Mouse (Mus musculus) layer of hippocampus, adult 11-12 months (tissue): ENCODE results near the gene Adamts20.

Experiments used
- DNase-seq: peaks from one replicate; pipeline ENCODE4 v3.0.0; 2022; ENCODE audit warnings: low spot score

Gene Adamts20

DNA sequence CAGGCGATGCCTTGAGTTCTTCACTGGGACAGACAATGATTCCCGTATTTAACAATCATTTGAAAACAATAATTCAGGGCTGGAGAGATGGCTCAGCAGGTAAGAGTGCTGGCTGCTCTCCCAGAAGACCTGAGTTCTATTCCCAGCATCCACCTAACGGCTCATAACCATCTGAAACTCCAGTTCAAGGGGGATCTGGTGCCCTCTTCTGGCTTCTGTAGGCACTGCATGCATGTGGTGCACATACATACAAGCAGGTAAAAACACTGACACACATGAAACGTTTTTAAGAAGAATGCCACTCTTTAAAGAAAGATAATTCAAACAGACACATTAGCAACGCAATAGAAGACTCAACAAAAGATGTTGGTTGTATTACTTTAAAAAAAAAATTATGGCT is 120.9 kb downstream of the Adamts20 start:
- no peak for DNase-seq

DNA sequence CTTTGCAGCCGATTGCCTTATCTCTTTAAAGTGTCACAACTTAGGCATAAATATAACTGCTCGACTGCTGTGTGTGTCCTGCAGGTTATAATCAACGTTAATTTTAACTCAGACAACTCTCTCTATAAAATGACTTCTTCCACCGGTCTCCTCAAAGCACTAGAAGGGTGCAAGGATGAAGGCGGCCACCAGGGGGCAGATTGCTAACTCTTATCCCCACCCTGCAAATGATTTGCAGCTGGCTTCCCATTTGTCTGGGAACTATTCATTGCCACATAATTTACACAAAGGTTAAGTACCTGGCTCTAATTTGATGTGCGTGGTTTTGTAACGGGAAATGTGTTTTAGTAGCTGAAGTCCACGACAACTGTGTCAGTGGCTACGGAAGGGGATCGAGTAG is 122.9 kb downstream of the Adamts20 start:
- DNase-seq: peak; percentile 88

DNA sequence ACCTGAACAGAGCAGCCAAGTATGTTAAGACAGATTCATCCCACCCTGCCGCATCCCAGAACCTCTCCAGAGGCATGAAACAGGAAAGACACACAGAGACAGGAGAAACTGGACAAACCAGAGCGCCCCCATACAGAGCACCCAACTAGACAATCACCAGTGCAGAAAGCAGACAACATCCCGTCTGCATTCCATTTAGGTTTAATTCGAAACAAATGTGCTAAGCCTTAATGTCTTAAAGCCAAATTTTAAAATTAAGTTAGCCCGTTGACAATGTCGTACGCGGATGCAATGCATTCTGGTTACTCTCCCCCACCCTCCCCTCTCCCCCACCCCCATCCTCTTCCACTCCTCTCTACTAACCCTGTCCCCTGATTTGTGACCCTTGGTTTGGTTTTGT is 126.2 kb downstream of the Adamts20 start:
- DNase-seq: no peak

DNA sequence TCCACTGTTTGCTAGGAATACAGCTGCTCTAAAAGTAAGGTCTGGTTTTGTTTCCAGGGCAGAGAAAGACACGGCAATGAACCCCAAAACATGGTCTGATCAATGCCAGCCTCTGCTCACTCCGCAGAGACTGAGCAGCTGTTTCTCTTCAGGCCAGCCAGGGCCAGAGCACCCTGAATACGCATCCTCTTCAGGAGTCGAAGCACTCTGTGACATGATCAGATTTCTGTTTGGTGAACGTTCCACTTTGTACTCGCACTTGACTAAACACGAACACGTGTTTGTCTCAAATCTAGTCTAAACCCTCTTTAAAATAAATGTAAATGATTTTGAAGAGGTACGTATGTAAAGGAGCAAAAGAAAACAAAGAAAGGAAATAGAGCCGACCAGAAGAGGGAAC is 130.6 kb downstream of the Adamts20 start:
- DNase-seq: no peak

DNA sequence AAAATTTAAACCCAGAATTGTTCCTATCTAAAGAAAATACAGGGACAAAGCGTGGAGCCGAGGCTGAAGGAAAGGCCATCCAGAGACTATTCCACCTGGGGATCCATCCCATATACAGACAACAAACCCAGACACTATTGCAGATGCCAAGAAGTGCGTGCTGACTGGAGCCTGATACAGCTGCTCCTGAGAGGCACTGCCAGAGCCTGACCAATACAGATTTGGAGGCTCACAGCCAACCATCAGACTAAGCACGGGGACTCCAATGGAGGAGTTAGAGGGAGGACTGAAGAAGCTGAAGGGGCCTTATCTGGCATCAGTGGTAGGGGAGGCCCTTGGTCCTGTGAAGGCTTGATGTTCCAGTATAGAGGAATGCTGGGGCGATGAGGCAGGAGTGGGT is 138.6 kb downstream of the Adamts20 start:
- no peak for DNase-seq

DNA sequence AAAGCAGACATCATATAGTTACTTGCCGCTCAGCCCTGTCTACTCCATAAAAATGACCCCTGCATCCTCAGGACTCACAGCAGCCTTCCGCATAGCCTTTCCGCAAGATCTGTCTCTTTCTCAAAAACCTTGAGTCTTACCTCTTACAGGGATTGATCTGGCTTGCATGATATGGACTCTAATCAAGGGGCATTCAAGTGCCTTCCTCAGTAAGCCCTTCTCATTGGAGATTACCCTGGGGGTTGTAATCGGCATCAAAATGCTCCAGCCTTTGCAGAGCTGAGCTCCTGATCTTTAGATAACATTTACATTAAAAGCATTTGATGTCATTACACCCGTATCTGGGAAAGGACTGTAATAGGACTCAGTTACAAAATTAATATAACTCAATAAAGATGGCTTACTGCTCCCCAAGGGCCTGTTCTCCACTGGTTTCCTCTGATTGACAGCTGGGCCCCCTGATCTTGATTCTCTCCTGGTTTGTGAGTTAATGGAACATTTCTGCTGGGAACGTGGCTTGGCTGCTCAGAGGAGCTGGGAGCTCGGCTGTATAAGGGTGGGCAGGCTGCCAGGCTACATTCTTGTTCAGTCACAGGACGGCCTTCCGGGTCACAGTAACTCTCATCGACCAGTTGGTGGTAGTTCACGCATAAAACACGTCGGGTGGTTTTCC is 139.6 kb downstream of the Adamts20 start:
- DNase-seq: peak; percentile 15

DNA sequence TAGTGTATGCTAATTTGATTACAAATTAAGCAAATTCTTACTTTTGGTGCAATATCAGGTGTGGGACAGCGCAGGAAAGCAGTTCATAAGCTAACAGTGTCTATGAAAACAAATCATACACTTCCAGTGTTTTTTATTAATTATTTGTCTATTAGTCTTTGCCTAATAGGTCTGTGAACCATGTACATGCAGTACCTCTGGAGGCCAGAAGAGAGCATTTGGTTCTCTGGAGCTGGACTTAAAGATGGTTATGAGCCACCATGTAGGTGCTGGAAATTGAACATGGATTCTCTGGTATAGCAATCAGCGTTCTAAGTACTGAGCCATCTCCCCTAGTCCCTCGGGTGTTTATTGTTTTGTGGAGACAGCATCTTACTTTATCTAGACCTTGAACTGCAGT is 149.0 kb downstream of the Adamts20 start:
- DNase-seq: no peak

DNA sequence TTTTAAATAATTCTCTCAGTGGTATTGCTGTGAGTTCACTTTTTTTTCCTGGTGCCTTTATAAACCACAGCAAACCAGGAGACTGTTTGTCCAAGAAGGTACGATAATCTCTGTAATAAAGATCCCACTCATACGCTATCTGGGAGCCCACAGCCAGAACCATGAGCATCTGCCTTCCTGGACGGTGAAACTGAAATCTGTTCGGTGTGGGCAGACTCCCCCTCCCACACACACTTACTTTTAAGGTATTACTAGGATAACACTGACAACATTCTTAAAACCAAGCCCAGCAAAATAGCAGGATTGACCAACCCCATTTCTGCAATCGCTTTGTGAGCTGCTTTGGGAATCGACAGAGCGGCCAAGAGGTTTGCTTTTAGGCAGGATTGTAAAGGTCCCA is 155.5 kb downstream of the Adamts20 start:
- DNase-seq: peak; percentile 15

DNA sequence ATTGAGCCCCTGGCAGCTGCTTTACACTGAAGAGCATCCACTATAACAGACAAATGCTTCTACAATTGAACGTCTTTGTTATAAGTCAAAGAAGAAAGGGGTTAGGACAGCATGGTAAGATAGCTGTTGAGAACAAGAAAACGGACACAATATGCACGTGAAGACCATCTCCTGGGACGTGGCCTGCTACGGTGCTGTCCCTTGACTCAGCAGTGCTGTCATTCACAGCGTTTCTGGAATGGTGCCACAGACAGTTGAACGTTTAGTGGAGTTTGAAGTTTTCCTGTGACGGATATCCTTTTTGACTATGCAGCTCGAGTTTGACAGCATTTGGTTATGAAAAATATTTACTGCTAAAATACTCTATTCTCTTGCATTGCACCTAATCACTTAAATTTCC is 157.3 kb downstream of the Adamts20 start:
- no peak for DNase-seq

DNA sequence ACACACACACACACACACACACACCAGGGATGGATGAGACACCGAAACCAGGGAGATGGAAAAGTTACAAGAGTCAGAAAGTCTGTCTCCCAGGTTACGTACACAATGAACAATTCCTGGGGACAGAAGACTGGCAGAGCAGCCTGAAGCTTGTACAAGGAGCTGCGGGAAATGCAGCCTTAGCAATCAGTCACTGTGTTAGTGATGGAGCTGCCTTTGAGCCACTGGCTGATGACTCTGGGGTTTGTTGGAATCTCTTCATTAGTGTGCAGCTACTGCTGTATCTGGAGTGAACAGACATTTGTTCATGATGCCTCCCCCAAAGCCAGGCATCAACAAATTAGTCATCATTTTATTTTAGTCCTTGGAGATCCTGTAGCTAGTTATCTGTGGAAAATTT is 162.1 kb downstream of the Adamts20 start:
- DNase-seq: peak; percentile 35

DNA sequence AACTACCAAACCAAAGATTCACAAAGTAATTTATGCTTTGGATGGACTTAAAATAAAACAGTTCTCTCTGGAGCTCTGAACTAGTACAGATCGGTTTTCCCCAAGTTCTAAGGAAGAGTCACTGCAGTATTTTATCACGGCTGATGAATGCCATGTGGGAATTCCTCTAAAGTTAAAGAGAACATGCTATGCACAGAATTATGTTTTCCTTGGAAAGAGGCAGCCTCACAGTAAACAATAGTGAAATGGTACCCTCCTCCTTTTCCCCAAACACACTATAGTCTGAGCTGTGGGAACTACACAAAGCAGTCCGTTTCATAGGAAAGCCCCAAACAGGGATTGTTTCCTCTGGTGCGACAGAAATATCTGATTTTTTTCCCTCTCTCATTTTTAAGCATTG is 171.1 kb downstream of the Adamts20 start:
- no peak for DNase-seq

DNA sequence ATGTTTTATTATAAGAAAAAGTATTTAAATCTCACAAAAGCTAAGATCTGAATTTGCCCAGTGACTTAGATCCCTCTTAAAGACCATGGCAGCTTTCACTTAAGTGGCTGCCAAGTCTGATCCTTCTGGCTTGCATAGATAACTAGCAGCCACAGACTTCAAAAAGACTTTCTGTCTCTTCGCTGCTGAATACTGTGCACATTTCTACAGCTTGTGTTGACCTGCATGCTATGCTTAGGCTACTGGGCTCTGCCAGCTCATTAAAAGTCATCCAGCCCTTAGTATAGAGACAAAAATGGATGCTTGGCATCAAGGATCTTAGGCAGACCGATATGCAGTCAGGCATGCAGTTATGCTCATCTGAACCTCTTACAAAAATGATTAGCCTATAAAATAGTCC is 177.2 kb downstream of the Adamts20 start:
- DNase-seq: no peak

DNA sequence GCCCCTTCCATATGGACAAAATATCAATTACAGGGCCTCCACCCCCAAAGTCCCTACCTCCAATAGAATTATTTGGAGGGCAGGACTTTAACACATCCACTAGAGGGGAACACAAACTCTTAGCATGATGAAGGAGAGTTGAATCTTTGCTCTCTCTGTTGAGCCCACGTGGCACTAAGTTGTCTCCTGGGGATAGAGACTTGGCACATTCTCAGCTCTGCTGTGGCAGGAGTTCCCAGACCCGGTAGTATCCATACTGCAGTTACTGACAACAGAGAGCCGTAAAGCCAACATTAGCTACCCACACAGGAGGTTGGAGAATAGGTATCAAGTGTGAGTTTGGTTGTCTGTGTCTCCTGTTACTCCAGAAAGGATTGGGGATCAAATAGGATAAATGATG is 177.7 kb downstream of the Adamts20 start:
- no peak for DNase-seq

DNA sequence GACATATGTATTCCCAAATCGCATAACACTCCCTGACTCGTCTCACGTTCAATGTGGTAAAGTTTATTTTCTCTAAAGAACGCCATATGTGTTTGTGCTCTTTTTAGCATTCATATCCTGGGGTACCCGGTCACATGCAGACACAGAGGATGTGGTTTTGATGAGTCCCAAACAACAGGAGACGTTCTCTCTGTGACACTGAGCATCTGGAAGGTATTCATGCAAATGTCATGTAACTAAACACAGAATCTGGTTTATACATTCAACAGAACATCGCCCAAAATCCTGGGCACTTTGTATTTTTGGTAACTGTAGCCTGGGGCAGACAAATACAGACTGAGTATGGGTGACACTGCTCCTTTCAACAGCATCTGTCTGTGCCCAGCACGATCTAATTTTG is 188.8 kb downstream of the Adamts20 start:
- no peak for DNase-seq

DNA sequence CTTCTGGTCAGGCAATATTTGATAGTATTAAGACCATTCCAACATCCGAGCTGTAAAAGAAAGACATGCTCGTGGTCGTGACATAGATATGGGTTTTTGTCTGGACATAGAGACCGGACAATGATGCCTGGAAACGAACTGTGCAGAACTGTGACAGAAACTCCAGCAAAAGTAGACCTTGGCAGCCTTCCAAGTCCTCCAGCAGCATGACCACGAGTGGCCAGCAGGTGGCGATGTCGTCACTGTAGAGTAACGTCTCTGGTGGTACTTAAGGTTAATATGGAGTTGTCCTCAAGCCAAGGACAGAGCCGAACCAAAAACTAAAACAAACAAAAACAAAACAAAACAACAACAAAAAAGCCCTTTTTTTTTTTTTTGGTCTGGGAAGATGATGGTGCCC is 199.6 kb downstream of the Adamts20 start:
- peak; percentile 92 for DNase-seq

DNA sequence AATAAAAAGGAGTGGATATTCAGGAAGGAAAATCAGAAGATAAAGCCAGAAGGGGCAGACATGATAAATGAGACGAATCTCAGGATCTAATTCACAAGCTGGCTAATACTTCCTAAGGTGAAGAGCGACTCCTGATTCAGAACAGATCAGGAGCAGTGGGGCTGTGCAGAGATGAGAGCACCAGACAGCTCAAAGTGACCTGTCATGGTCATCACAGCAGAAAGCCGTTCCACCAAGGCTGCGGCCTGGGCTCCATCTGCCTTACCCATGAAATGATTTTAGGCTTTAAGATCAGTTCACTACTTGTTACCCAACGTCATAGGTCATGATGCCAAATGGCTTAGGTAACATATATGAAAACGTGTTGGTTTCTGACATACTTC is 200.7 kb downstream of the Adamts20 start:
- DNase-seq: no peak

DNA sequence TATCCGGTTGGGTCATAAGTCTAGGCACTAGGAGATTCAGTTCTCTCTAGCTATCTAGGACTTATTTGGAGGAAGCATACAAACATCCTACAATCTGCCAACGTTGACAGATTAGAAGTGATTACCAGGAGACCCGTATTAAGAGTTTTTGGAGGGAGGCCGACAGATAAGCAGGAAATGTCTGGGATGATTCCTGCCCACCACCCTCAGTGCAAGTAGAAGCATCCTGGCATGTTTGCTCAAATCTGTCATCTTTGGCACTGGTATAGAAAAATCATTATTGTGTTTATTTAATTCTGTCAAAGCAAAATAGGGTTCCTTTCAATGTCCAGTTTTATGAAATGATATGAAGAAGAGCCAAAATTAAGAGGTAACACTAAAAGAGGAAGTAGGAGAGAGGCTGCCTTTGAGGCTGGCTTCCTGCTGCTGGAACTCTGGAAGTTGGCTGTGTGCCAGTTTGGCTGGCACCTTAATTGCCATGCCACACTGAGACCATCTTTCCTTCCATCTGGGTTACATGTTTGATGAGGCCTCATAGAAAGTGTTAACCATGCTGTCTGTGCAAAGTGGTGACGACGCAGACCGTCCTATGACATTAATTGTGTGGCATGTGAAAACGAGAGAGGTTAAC is 201.2 kb downstream of the Adamts20 start:
- DNase-seq: peak; percentile 30

DNA sequence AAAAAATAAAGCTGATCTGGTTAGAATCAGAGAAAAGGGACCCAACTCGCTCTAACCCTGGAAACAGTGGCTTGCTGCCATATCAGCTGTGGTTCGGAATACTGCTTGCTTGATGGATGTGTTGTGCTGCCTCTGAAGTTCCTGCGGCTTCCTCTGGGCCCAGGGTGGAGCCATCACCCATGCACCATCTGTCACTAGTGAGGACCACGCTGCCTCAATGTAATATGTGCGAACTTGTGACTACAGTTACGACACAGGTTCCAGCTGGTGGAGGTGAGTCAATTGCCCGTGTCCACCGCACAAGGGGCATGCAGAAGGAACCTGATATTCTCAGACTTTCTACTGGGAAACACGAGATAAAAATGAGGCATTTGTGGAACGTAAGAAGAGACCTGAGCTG is 202.0 kb downstream of the Adamts20 start:
- no peak for DNase-seq

DNA sequence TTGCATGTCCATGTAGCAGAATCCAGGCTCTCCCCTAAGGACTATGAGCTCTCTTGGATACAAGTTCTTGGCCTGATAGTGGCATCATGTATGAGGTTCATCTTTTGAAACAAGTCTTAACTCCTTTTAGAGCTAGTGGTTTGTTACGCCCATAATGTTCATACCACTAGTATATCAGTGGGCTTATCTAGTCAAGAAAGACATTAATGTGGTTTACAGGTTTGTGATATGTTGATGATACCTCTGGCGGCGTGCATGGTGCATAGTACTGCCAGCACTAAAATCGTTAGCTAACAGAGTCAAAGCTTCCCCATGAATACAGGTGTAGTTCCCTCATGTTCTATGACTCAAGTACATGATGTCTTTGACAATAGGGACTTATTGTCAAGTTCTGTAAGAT is 205.7 kb downstream of the Adamts20 start:
- DNase-seq: no peak

DNA sequence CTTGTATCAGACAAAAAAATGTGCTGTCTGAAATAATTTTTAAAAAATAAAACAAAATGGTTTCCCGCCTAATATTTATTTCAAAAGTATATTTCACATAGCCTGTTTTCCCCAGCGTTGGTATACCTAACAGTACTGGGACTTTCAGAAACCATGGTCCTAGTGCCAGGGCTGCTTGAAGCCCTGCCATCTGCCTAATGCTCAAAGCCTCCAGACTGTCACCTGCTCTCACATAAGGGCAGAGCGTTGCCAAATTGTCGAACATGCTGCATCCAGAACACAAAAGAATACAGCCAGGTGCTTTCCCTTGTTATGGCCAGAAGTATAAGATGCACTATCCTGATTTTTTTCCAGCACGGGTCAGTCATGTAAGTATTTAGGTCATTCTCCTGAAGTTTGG is 209.7 kb downstream of the Adamts20 start:
- DNase-seq: no peak

DNA sequence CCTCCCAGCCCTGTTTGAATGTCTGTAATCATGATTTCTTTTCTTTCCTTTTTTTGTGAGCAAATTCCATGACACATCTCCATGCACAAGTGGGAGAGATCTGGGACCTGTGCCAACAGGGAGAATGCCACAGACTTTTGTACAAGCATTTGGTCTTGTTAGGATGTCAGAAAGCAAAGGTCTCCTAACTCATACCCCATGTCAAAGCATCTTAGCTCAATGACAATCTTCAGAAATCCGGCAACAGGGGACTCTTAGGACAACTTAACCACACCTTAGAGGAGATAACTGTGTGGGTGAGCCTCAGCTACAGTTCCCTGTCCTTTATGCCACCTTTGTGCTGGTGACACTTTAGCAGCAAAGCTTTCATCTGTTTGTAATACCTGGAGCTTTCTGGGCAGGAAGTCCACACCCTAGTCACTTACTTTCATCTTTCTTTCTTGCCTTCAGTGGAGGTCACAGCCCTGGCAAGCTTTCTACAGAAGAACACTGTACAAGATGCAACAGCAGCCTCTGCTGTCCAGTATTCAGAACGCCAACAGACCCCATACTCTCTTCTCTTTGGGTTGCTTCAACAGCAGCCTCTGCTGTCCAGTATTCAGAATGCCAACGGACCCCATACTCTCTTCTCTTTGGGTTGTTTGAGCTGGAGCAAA is 210.2 kb downstream of the Adamts20 start:
- DNase-seq: peak; percentile 57

DNA sequence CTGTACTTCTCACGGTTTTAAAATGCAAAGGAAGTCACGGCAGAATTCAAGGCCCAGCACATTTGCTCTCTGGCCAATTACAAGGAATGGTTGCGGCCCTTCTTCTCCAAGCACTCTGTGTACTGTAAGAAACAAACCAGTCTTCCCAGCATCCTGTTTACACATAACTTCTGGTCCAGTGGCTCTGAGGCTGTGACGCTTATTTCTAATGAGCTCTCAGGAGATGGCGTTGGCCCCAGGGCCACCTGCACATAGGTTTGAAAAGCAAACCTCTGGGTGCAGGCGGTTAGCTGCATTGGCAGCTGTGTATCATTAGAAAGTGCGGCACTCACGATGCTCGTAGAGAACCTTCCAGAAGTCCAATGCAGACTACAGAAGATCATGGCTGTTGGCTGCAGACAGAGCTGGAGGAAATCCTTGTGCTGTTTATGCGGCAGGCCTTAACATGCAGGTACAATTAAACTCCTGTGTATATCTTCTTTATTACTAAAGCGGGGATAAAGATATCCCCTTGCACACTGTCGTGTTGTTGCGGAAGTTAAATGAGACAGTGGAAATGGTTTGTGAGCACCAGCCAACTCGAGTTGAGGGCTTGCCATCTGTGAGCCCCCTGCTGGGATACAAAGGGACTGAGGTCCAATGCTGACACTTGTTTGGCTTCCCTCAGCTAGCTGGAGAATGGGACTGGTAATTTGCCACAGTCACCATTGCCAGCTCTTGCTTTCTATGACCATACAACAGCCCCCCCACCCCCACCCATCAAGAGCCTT is 210.9 kb downstream of the Adamts20 start:
- peak; percentile 45 for DNase-seq
